Mouse (Mus musculus): ENCODE measurements around the gene Cyp8b1.

Cyp8b1 gene

DNA sequence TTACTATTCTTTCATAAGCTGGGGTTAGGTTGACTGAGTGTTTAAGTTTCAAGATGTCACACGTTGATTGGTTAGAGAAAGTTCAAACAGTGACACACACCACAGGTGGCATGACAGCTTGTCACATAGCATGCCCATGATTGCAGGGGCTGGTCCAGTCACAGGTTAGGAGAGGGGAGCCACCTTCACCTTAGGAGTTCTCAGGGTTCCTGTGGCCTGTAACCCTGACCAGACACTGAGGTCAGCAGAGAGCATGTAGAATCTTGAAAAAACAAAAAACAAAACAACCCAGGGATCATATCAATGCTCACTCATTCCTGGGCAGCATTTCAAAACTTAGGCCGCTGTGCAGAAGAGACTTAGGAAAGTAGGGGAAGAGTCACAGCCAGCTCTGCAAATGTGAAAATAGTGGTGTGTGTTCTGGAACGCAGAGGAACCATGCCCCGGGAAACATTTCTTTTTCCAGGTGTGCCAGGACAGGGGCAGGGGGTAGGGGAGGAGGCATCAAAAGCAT lies 26.1 kb downstream of the Cyp8b1 start:
- no peak for DNase-seq

DNA sequence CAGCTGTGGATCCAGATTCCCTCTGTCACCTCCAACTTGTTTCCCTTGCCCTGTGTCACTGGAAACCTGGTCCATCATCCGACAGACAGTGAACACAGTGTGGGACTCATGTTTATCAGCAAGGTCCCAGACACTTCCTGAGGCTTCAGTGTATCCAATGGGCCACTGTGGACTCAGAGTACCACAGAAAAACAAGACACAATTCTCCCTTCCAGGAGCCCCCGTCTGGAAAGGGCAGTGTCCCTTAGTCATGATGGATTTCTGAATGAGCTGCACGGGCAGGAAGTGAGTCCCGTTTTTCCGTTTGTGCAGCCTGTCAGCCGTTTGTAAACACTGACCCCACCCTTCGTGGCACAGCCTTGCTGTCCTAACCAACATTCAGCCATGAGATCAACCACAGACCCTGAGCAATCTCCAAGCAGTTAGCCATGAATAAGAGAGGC lies 34.1 kb downstream of the Cyp8b1 start:
- DNase-seq = no peak

DNA sequence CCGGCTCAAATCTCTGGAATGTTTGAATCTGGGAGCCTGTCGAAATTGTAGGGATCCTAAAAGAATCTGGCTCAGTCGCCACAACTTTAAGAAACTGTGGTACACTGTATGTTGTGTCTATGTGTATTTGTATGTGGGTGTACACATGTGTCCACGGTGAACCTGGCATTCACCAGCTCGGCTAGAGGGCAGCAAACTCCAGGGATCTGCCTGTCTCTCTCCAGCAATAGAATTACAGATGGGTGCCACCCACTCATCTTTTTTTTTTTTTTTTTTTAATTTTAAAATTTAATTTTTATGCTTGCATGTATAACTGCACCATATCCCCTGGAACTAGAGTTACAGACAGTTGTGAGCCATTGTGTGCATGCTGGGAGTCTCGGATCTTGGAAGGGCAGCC lies 34.8 kb downstream of the Cyp8b1 start:
- no peak for DNase-seq

GRCm38 (mm10) chr9:121880840-121881239 lies 35.3 kb downstream of the Cyp8b1 start:
- peak; percentile 76 for DNase-seq

DNA sequence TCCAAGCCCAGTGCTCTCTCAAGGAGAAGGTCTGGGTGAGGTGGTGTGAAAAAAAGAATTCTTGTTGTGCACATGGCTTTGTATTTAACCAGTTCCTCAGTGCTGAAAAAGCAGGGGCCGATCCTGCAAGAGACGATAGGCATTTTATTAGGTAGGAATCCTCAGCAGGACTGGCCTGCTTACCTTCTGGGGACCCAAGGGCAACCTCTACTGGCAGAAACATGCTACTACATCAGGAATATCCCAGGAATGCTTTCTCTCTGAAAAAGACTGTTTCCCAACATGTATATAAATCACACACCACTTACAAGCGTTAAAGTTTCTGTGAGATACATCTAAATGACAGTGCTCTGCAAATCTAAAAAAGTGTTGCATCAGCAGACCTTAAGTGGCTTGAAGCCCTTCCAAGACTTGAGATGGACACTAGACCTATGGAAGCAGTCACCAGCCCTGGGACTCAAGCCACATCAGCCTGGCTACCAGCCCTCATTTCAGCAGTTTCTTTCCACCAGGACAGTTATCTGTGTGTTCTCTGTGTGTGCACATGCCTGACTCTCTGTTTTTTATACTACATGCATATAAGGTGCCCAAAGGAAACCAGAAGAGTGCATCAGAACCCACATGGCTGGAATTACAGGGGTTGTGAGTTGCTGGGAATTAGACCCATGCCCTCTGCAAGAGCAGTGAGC lies 38.9 kb downstream of the Cyp8b1 start:
- no peak for DNase-seq

DNA sequence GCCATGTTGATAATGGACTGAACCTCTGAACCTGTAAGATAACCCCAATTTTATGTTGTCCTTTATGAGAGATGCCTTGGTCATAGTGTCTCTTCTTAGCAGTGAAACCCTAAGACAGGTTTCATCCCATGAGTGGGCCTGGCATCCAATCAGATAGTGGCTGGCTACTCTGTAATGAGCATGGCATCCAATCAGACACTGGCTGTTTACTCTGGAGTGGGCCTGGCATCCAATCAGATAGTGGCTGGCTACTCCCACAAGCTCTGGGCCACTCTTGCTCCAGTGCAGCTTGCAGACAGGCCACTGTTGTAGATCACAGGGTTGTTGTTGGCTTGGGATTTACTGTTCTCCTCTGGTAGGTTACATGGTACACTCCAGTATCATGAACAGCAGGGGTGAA lies 42.5 kb downstream of the Cyp8b1 start:
- no peak for DNase-seq

DNA sequence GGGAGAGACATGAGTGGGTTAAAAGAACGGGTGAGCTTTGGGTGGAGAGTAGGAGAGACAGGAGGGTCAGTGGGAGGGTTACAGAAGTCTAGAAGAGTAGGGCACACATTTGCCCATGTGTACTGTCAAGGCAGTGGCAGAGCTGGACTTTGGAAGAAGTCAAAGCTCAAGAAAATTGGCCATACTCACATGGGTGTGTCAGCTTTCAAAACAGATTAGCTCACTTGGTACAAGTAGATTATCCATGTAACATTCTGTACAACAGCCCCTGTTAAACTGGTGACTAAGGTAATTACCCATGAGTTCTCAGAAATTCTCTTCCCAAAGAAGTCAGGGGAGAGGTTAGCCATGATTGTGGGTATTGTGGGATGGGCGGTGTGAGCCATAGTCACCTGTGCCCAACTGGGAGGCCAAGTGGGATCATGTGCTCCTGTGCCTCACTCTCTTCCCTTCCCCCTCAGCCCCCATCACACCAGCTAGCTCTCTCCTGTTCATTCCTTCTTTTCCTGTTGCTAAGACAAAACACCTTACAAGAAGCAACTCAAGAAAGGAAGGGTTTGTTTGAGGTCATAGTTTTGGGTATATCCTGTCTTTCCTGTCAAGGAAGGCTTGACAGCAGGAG lies 43.9 kb downstream of the Cyp8b1 start:
- no peak for DNase-seq

DNA sequence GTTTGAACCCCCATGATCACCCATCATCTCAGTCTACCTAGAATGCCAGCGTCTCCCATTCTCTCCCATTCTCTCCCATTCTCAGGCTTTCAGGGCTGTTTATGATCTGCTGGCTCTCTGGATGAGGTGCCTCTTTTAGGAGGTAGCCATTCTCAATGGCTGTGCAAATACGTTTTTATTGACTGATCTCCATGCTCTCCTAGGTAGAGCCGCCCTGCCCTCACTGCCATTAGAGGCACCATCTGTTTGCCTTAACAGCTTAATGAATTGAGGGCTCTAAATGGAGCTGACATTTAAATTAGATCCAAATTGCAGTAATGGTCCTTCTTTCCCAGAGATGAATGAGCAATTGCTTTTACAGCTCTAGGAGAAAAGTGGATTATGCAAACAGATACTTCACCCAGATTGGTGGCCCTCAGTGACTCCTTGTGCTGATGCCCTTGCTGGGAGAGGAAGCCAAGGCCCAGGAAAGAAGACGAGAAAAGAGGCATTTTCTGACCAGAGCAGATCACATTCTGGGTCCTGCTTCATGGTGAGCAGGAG lies 46.1 kb downstream of the Cyp8b1 start:
- no peak for DNase-seq

GRCm38 (mm10) chr9:121869432-121869831 lies 46.7 kb downstream of the Cyp8b1 start:
- DNase-seq = no peak

DNA sequence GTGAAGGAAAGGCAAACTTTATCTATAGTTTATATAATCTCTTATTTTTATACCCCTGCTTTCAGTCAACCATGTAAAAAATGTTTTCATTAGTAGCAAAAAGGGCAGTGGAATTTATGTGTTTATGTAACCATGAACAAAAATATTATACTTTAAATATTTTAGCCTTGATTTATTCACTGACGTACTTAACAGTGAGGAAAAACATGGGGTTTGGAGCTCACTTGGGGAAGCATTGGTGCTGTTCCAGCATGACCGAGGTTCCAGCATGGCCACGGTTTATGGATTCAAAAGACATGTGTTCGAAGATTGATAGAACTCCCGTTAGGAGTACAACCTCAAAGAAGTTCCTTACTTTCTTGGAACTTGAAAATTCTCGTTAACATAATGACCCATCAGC lies 47.9 kb downstream of the Cyp8b1 start:
- DNase-seq = no peak

GRCm38 (mm10) chr9:121867632-121868031 lies 48.5 kb downstream of the Cyp8b1 start:
- DNase-seq = no peak

- DNase-seq = no peak
Measured at GRCm38 (mm10) chr9:121865425-121866008, 50.6 kb downstream of the Cyp8b1 start.

DNA sequence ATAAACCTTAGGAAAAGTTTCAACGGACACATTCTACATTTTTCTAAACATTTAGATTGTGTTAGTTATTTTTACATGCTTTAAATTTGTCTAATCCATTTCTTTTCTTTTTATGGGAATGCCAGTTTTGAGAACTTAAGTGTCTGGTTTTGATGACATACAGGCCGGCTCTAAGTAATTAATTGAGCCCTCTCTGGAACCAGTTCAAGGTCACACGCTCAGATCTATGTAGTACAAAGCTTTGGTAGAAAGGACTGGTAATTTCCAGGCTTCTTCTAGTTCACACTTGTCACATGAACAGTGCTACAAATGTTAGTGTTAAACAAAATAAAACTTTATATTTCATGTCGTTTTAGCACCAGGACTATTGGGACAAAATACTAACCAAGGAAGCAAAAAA lies 51.3 kb downstream of the Cyp8b1 start:
- no peak for DNase-seq

Data from thymus, postnatal 25 days (tissue).